Mouse (Mus musculus) gastrocnemius, postnatal 4 days (tissue): ENCODE results near the gene Appl1. TPM values are rescaled to one million over a fixed set of nuclear protein-coding genes. Genes with fewer than 3 reads are reported as not detected.

ENCODE experiments used
- total RNA-seq, 2 experiments: library from RNA; stranded (reverse); gene quantifications; 2 replicates each; pipeline ENCODE4 v1.2.3; 2021

Appl1 gene
- total RNA-seq, 2 experiments from 2014 or later, result 30.7 to 31.7 TPM

Other genes with a start within 250 kb of the Appl1 start
- 10 to 100 TPM in 1 of 2 experiments, 1 to 10 TPM in 1; 10.0 to 17.6 TPM for gene Asb14, start 76.7 kb downstream of the Appl1 start, total RNA-seq
- gene Hesx1, start 23.2 kb upstream of the Appl1 start, total RNA-seq, result under 1 TPM in 1 of 2 experiments, not detected in 1; 0.47 TPM
- 10 to 100 TPM; 11.9 to 12.6 TPM for gene Il17rd, start 67.7 kb upstream of the Appl1 start, total RNA-seq
- gene Arhgef3, start 143.7 kb upstream of the Appl1 start, total RNA-seq, result 10 to 100 TPM; 24.8 to 25.1 TPM